Mouse (Mus musculus) olfactory bulb, adult 2 months (tissue): Measurements from ENCODE around the gene Gucd1. TPM values are rescaled to one million over a fixed set of nuclear protein-coding genes. Genes with fewer than 3 reads are reported as not detected.

Source experiments
- H3K27ac ChIP-seq: fragments of 200-500 bp; 2 replicates; pipeline ENCODE4 v1.5.1; 2012; ENCODE audit warnings: low read depth, low read length; ENCODE audit not compliant: insufficient read depth
- H3K4me1 ChIP-seq: fragments of 200-500 bp; 2 replicates; pipeline ENCODE4 v1.6.1; 2012; ENCODE audit warnings: low read length; ENCODE audit not compliant: control insufficient read depth, insufficient read depth
- H3K4me3 ChIP-seq: fragments of 200-500 bp; 2 replicates; pipeline ENCODE4 v1.5.1; 2012; ENCODE audit warnings: mild to moderate bottlenecking, low read depth, low read length, moderate library complexity; ENCODE audit not compliant: insufficient read depth
- CTCF ChIP-seq: fragments of 200-500 bp; IDR thresholded peaks from 2 replicates; pipeline ENCODE4 v1.5.1; 2012; ENCODE audit warnings: low read depth, mild to moderate bottlenecking, low read length, moderate library complexity; ENCODE audit not compliant: insufficient read depth
- POLR2A ChIP-seq: fragments of 200-500 bp; IDR thresholded peaks from 2 replicates; pipeline ENCODE4 v1.6.1; 2012; ENCODE audit warnings: mild to moderate bottlenecking, low read depth, low read length, moderate library complexity; ENCODE audit not compliant: insufficient read depth
- WGBS: fragments of 180-500 bp; shearing (Covaris S2); methylation state at CpG from one replicate; pipeline ENCODE4 v1.1.7; 2018; 5-methylcytosine and 5-hydroxymethylcytosine counted together
- polyA plus RNA-seq: library from polyadenylated mRNA; stranded (reverse); fragments of >200 nt; gene quantifications from 2 replicates; pipeline ENCODE4 v1.2.4, GENCODE M21; 2012; ENCODE audit warnings: low replicate concordance; ENCODE audit not compliant: missing spikeins, insufficient read depth, insufficient read length

The Gucd1 gene
- polyA plus RNA-seq, 1 experiment, result not detected

GRCm38 (mm10) chr10:75307130-75307529 is 210.6 kb downstream of the Gucd1 start:
- 95% methylated on average over 7 of the region's 7 CpGs for WGBS
- TF ChIP-seq CTCF (no peak), POLR2A (no peak)
- no peak overlapping the region for H3K27ac ChIP-seq
- peaks cover 13% of the 10 kb centered on the region for H3K4me1 ChIP-seq
- H3K4me3 ChIP-seq, result no peak overlapping the region

GRCm38 (mm10) chr10:75304413-75304812 is 213.4 kb downstream of the Gucd1 start:
- no peak for TF ChIP-seq CTCF
- Histone ChIP-seq H3K27ac (0 out of 2 replicates have a peak overlapping the region, but pooled peaks have one; percentile 8), H3K4me3 (no peak overlapping the region), H3K4me1 (peaks cover 13% of the 10 kb centered on the region)
- 42% methylated on average over 6 of the region's 6 CpGs for WGBS

GRCm38 (mm10) chr10:75304049-75304405 is 213.7 kb downstream of the Gucd1 start:
- TF ChIP-seq POLR2A (no peak), CTCF (no peak)
- H3K4me1 ChIP-seq, result peaks cover 13% of the 10 kb centered on the region
- 80% methylated on average over 5 of the region's 5 CpGs for WGBS
- H3K27ac ChIP-seq, result 0 out of 2 replicates have a peak overlapping the region, but pooled peaks have one; percentile 8
- no peak overlapping the region for H3K4me3 ChIP-seq

- Histone ChIP-seq H3K4me3 (no peak overlapping the region), H3K27ac (0 out of 2 replicates have a peak overlapping the region, but pooled peaks have one; percentile 8), H3K4me1 (peaks cover 13% of the 10 kb centered on the region)
- TF ChIP-seq CTCF, result no peak
- no peak for TF ChIP-seq POLR2A
- WGBS, result 59% methylated on average over 8 of the region's 8 CpGs
Observed at GRCm38 (mm10) chr10:75303324-75304048, 214.3 kb downstream of the Gucd1 start.

GRCm38 (mm10) chr10:75302536-75302935 is 215.2 kb downstream of the Gucd1 start:
- Histone ChIP-seq H3K27ac (no peak overlapping the region), H3K4me1 (peaks cover 13% of the 10 kb centered on the region), H3K4me3 (no peak overlapping the region)
- WGBS, result 93% methylated on average over 4 of the region's 4 CpGs
- TF ChIP-seq POLR2A, result no peak
- no peak for TF ChIP-seq CTCF

- 93% methylated on average over 4 of the region's 4 CpGs for WGBS
- Histone ChIP-seq H3K4me1 (peaks cover 13% of the 10 kb centered on the region), H3K27ac (no peak overlapping the region), H3K4me3 (no peak overlapping the region)
- TF ChIP-seq POLR2A (no peak), CTCF (no peak)
Observed at GRCm38 (mm10) chr10:75301937-75302336, 215.8 kb downstream of the Gucd1 start.

GRCm38 (mm10) chr10:75301195-75301806 is 216.5 kb downstream of the Gucd1 start:
- peaks cover 13% of the 10 kb centered on the region for H3K4me1 ChIP-seq
- H3K27ac ChIP-seq, result no peak overlapping the region
- 89% methylated on average over 12 of the region's 12 CpGs for WGBS
- no peak overlapping the region for H3K4me3 ChIP-seq
- TF ChIP-seq POLR2A, result no peak
- TF ChIP-seq CTCF, result no peak

Other genes with a start within 250 kb of the Gucd1 start
- not detected in 2 replicates for gene Adora2a, start 201.1 kb downstream of the Gucd1 start, polyA plus RNA-seq
- gene Upb1, start 116.9 kb downstream of the Gucd1 start, polyA plus RNA-seq, result not detected in 2 replicates
- gene Snrpd3, start 421 bp downstream of the Gucd1 start, polyA plus RNA-seq, result not detected in 2 replicates
- gene Lrrc75b, start 42.4 kb upstream of the Gucd1 start, polyA plus RNA-seq, result not detected in 2 replicates
- gene Ggt1, start 43.6 kb upstream of the Gucd1 start, polyA plus RNA-seq, result not detected in 2 replicates
- gene Ggt5, start 71.4 kb upstream of the Gucd1 start, polyA plus RNA-seq, result not detected in 2 replicates
- not detected in 2 replicates for gene Susd2, start 126.0 kb upstream of the Gucd1 start, polyA plus RNA-seq
- gene Cabin1, start 246.4 kb upstream of the Gucd1 start, polyA plus RNA-seq, result not detected in 2 replicates